Comparison of ENCODE assay signal across 7 mouse cellular contexts in the genomic region with DNA sequence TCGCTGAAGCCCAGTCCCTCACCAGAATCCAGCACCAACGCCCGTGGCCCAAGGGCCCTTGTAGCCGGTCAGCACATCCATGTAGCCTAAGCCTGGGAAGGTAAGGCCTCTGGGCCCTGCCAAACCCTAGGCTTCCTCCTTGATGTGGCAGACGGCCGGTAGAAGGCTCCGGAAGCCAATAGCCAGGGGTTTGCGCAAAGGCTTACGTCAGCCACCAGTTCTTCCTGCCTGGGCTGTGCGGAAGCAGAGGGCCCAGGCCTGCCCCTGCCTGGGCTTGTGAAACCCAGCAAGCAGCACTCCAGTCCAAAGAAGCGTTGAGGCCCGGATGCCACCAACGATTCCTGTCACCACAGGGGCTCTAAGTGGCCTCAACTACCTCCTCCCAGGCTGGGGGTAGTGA. TPM values are rescaled to one million over a fixed set of nuclear protein-coding genes. Genes with fewer than 3 reads are reported as not detected.
DNase-seq lines count a peak whose midpoint lies in the region; ATAC-seq and TF ChIP-seq lines count a peak whose summit lies in the region.

No protein-coding gene starts in this region.

- no peaks in the 10 kb centered on the region for H3K27me3 ChIP-seq in midbrain, embryonic 14.5 days (ENCODE audit: control insufficient read depth, insufficient read depth, low read length)
- H3K27me3 ChIP-seq in midbrain, embryonic 11.5 days (ENCODE audit: control insufficient read depth, insufficient read depth, low read length), result no peaks in the 10 kb centered on the region
- no peaks in the 10 kb centered on the region for H3K27me3 ChIP-seq in heart, embryonic 11.5 days (ENCODE audit: control insufficient read depth, insufficient read depth, low read length)
- H3K27me3 ChIP-seq in lung, postnatal 0 days (replicated peaks; ENCODE audit: insufficient read depth, low read length), result no peaks in the 10 kb centered on the region
- no peaks in the 10 kb centered on the region for H3K27me3 ChIP-seq in splenic B cell, adult 2 months (ENCODE audit: control insufficient read depth, insufficient read depth, low read length, poor library complexity, severe bottlenecking)

- H3K36me3 ChIP-seq in midbrain, embryonic 14.5 days (ENCODE audit: control insufficient read depth, insufficient read depth, low read length), result peaks cover 21% of the 10 kb centered on the region
- peaks cover 9% of the 10 kb centered on the region for H3K36me3 ChIP-seq in midbrain, embryonic 11.5 days (ENCODE audit: control insufficient read depth, insufficient read depth, low read length)
- H3K36me3 ChIP-seq in heart, embryonic 11.5 days (ENCODE audit: control insufficient read depth, insufficient read depth, low read length), result peaks cover 5% of the 10 kb centered on the region
- 0 out of 2 replicates have a peak, but pooled peaks cover 4% of the 10 kb centered on the region for H3K36me3 ChIP-seq in lung, postnatal 0 days (ENCODE audit: insufficient read depth, low read length)
- H3K36me3 ChIP-seq in splenic B cell, adult 2 months (ENCODE audit: control insufficient read depth, insufficient read depth, low read length, poor library complexity, severe bottlenecking), result no peaks in the 10 kb centered on the region; the same call in 1 of the 2 replicates

- ATAC-seq in midbrain, embryonic 14.5 days (ENCODE audit: low FRiP score, low TSS enrichment), result no peak
- no peak for ATAC-seq in midbrain, embryonic 11.5 days (ENCODE audit: low FRiP score)
- no peak for ATAC-seq in heart, embryonic 11.5 days (replicated peaks; ENCODE audit: insufficient number of reproducible peaks, low FRiP score, low TSS enrichment)
- peak; percentile 70 for ATAC-seq in lung, postnatal 0 days

- no peak overlapping the region for H3K4me3 ChIP-seq in midbrain, embryonic 14.5 days (replicated peaks; ENCODE audit: low read depth, low read length)
- H3K4me3 ChIP-seq in midbrain, embryonic 11.5 days (ENCODE audit: low read depth, low read length), result no peak overlapping the region
- H3K4me3 ChIP-seq in heart, embryonic 11.5 days (ENCODE audit: low read depth, low read length), result no peak overlapping the region
- no peak overlapping the region for H3K4me3 ChIP-seq in lung, postnatal 0 days (ENCODE audit: low read depth, low read length)

- DNase-seq in midbrain, embryonic 14.5 days, result no peak
- no peak for DNase-seq in midbrain, embryonic 11.5 days (ENCODE audit: low spot score, missing footprints)
- DNase-seq in lung, postnatal 0 days (ENCODE audit: low spot score), result peak; percentile 56
- DNase-seq in splenic B cell, adult 2 months (ENCODE audit: low read depth, low spot score), result peak; percentile 88
- DNase-seq in right cerebral cortex, postnatal 4 days, result no peak
- DNase-seq in layer of hippocampus, postnatal 10 days (ENCODE audit: low spot score in 2 of 2), result no peak

- no peak overlapping the region for H3K4me2 ChIP-seq in midbrain, embryonic 14.5 days (ENCODE audit: low read length)
- H3K4me2 ChIP-seq in midbrain, embryonic 11.5 days, result no peak overlapping the region
- no peak overlapping the region for H3K4me2 ChIP-seq in heart, embryonic 11.5 days
- 0 out of 2 replicates have a peak overlapping the region, but pooled peaks have one; percentile 5 for H3K4me2 ChIP-seq in lung, postnatal 0 days (replicated peaks; ENCODE audit: low read depth, low read length)

- WGBS in midbrain, embryonic 14.5 days, result 86% methylated on average over 13 of the region's 13 CpGs
- WGBS in midbrain, embryonic 11.5 days, result 87% methylated on average over 13 of the region's 13 CpGs
- 80% methylated on average over 13 of the region's 13 CpGs for WGBS in heart, embryonic 11.5 days (ENCODE audit: insufficient replicate concordance)
- 66% methylated on average over 13 of the region's 13 CpGs for WGBS in lung, postnatal 0 days

- no peak overlapping the region for H3K27ac ChIP-seq in midbrain, embryonic 14.5 days (replicated peaks; ENCODE audit: low read depth, low read length)
- no peak overlapping the region for H3K27ac ChIP-seq in midbrain, embryonic 11.5 days (ENCODE audit: low read depth, low read length)
- peak overlapping the region; percentile 35 for H3K27ac ChIP-seq in heart, embryonic 11.5 days (ENCODE audit: low read depth, low read length)
- H3K27ac ChIP-seq in lung, postnatal 0 days (ENCODE audit: low read length), result peak overlapping the region; percentile 47; the same call in 1 of the 2 replicates

- peak overlapping the region; percentile 20; the same call in 1 of the 2 replicates for H3K9ac ChIP-seq in midbrain, embryonic 14.5 days (replicated peaks; ENCODE audit: low read length)
- H3K9ac ChIP-seq in midbrain, embryonic 11.5 days (ENCODE audit: low read length), result no peak overlapping the region
- peak overlapping the region; percentile 49; the same call in 1 of the 2 replicates for H3K9ac ChIP-seq in heart, embryonic 11.5 days (ENCODE audit: low read depth, low read length)
- H3K9ac ChIP-seq in lung, postnatal 0 days (replicated peaks; ENCODE audit: low read depth), result no peak overlapping the region

- TF ChIP-seq EP300 in lung, postnatal 0 days (IDR thresholded peaks at IDR 0.05), result no peak

- H3K9me3 ChIP-seq in midbrain, embryonic 14.5 days (ENCODE audit: control insufficient read depth, low read length), result no peaks in the 10 kb centered on the region
- no peaks in the 10 kb centered on the region for H3K9me3 ChIP-seq in midbrain, embryonic 11.5 days (ENCODE audit: control insufficient read depth, low read length)
- no peaks in the 10 kb centered on the region for H3K9me3 ChIP-seq in heart, embryonic 11.5 days (replicated peaks; ENCODE audit: control insufficient read depth, low read length)
- H3K9me3 ChIP-seq in lung, postnatal 0 days (ENCODE audit: low read length), result no peaks in the 10 kb centered on the region

- TF ChIP-seq CTCF in lung, postnatal 0 days (IDR thresholded peaks at IDR 0.05), result no peak

- 0 out of 2 replicates have a peak, but pooled peaks cover 13% of the 10 kb centered on the region for H3K4me1 ChIP-seq in midbrain, embryonic 14.5 days (ENCODE audit: control insufficient read depth, insufficient read depth, low read length)
- H3K4me1 ChIP-seq in midbrain, embryonic 11.5 days (ENCODE audit: control insufficient read depth, insufficient read depth, low read length), result peaks cover 9% of the 10 kb centered on the region
- peaks cover 54% of the 10 kb centered on the region for H3K4me1 ChIP-seq in heart, embryonic 11.5 days (ENCODE audit: control insufficient read depth, insufficient read depth, low read length)
- H3K4me1 ChIP-seq in lung, postnatal 0 days (ENCODE audit: insufficient read depth, low read depth, low read length), result no peaks in the 10 kb centered on the region

RNA-seq across cellular contexts. Expression of gene Tnrc18, which starts 22.9 kb away (rescaled TPM):
- 37.7 and 47.4 TPM in 2 replicates for polyA plus RNA-seq in midbrain, embryonic 14.5 days (2014; fragmentation: Nextera tagmentation; extraction: Ambion mirVana)
- polyA plus RNA-seq in midbrain, embryonic 11.5 days (2014; fragmentation: Nextera tagmentation; extraction: Ambion mirVana), result 26.9 and 27.4 TPM in 2 replicates
- 23.5 and 24.4 TPM in 2 replicates for polyA plus RNA-seq in heart, embryonic 11.5 days (2014; fragmentation: Nextera tagmentation; extraction: Ambion mirVana)
- 16.6 and 24.9 TPM in 2 replicates for polyA plus RNA-seq in lung, postnatal 0 days (2015; fragmentation: Nextera tagmentation; extraction: Ambion mirVana)
- total RNA-seq in layer of hippocampus, postnatal 10 days (2021), result 100 to 1,000 TPM; 197 to 220 TPM

Comparison
In these comparisons a context has a peak if more than half of its experiments do, and no peak if none do; other contexts are left out.
1. H3K9ac ChIP-seq: peak in midbrain, embryonic 14.5 days (single experiment) and heart, embryonic 11.5 days (single experiment); none in midbrain, embryonic 11.5 days (single experiment) and lung, postnatal 0 days (single experiment).
2. DNase-seq: peak in lung, postnatal 0 days (single experiment) and splenic B cell, adult 2 months (single experiment); none in midbrain, embryonic 14.5 days (single experiment), midbrain, embryonic 11.5 days (single experiment), right cerebral cortex, postnatal 4 days (single experiment) and layer of hippocampus, postnatal 10 days (0 of 2).
3. H3K27ac ChIP-seq: peak in heart, embryonic 11.5 days (single experiment) and lung, postnatal 0 days (single experiment); none in midbrain, embryonic 14.5 days (single experiment) and midbrain, embryonic 11.5 days (single experiment).